Mouse (Mus musculus) ES-E14 (cell line): Measurements from ENCODE around the gene Slc39a11.

Source experiments
- CHD2 ChIP-seq: IDR thresholded peaks from 2 replicates; pipeline ENCODE4 v1.6.1; 2014; ENCODE audit warnings: mild to moderate bottlenecking, low read depth, low read length, inconsistent platforms
- HCFC1 ChIP-seq: IDR thresholded peaks from 2 replicates; pipeline ENCODE4 v1.6.1; 2012; ENCODE audit warnings: low read length, inconsistent platforms, borderline replicate concordance; ENCODE audit not compliant: insufficient read depth
- MAFK ChIP-seq: IDR thresholded peaks from 2 replicates; pipeline ENCODE4 v1.6.1; 2014; ENCODE audit warnings: mild to moderate bottlenecking, low read depth, low read length, inconsistent platforms; ENCODE audit not compliant: insufficient read depth
- ZC3H11A ChIP-seq: IDR thresholded peaks from 2 replicates; pipeline ENCODE4 v1.6.1; 2012; ENCODE audit warnings: low read depth, mild to moderate bottlenecking, inconsistent platforms, low read length, borderline replicate concordance
- ZNF384 ChIP-seq: IDR thresholded peaks from 2 replicates; pipeline ENCODE4 v1.6.1; 2012; ENCODE audit warnings: low read depth, low read length, inconsistent platforms

- no peak for TF ChIP-seq CHD2
- no peak for TF ChIP-seq ZC3H11A
- no peak for TF ChIP-seq MAFK
- no peak for TF ChIP-seq ZNF384
- no peak for TF ChIP-seq HCFC1
Measured at GRCm38 (mm10) chr11:113334444-113334881, 315.4 kb downstream of the Slc39a11 start.
